Comparison of ENCODE assay signal across 13 mouse cellular contexts in genomic region chr2:138476486-138476885, GRCm38 (mm10).
DNase-seq lines count a peak whose midpoint lies in the region; ATAC-seq and TF ChIP-seq lines count a peak whose summit lies in the region.
"Had no signal": no experiment of that assay in that cellular context is flagged by ENCODE, and none has a peak within 500 bp of the region (broad histone marks: within the 10 kb centered on the region; RNA-seq: fewer than 3 reads in every experiment).

No protein-coding gene starts in this region.

- peak overlapping the region; percentile 72 for H3K27ac ChIP-seq in left cerebral cortex, adult 2 months
- H3K27ac ChIP-seq: kidney, postnatal 0 days had no signal

- DNase-seq in layer of hippocampus, adult 11-12 months (ENCODE audit: low spot score) = peak; percentile 51
- no peak for DNase-seq in layer of hippocampus, postnatal 10 days (ENCODE audit: low spot score in 2 of 2)
- DNase-seq in left cerebral cortex, adult 2 months (ENCODE audit: extremely low spot score in 1 of 2, low spot score in 2 of 2) = peak; percentile 11 to 45
- DNase-seq in telencephalon, adult 2 months (ENCODE audit: low read depth, low spot score) = peak; percentile 88
- DNase-seq in lung, postnatal 4 days = no peak
- no peak for DNase-seq in thymus, postnatal 36 days
- DNase-seq: liver, postnatal 0 days; retina, postnatal 1 day; thymus, postnatal 4 days had no signal

- peak; percentile 98 for ATAC-seq in frontal cortex, adult (ENCODE audit: low TSS enrichment)
- ATAC-seq: CD4-positive, CD25-positive, alpha-beta regulatory T cell, adult 4 months; liver, postnatal 0 days; midbrain, embryonic 16.5 days had no signal

- intact Hi-C loops in left cerebral cortex, adult 2 months (cut with DNase I) = loop anchor here (1.0 to 10.0 kb wide), 8 partner anchors 74 to 658 kb away; no protein-coding TSS in a partner anchor

- no peak for TF ChIP-seq CTCF in left cerebral cortex, adult 2 months (IDR thresholded peaks at IDR 0.05)

- H3K4me3 ChIP-seq in left cerebral cortex, adult 2 months = no peak overlapping the region

Comparison
In these comparisons a context has a peak if more than half of its experiments do, and no peak if none do; other contexts are left out.
1. DNase-seq: peak in layer of hippocampus, adult 11-12 months (single experiment), left cerebral cortex, adult 2 months (2 of 2) and telencephalon, adult 2 months (single experiment); none in layer of hippocampus, postnatal 10 days (0 of 2), lung, postnatal 4 days (0 of 2) and thymus, postnatal 36 days (0 of 2).